Mouse (Mus musculus): Measurements from ENCODE around the gene Atp2b2. TPM values are rescaled to one million over a fixed set of nuclear protein-coding genes. Genes with fewer than 3 reads are reported as not detected.

The Atp2b2 gene
- polyA plus RNA-seq, 1 experiment from 2014 or later: 0.25 TPM

DNA sequence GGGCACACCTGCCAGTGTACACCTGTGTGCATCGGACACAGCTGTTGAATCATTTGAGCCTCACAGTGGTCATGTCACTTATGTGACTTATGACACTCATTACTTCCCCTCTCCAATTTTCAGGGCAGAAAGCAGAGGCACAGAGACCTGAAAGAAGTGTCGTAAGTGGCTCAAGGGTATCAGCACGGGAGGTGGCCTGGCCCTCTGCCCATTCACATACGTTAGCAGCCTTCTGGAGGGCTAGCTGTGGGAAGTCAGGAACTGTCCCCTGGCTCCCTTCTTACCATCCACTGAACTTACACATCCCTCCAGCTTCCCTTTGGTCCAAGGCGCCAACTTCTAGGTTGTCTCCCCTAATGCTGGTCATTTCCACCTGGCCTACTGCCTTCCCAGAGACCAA is 132.6 kb downstream of the Atp2b2 start:
- 75% methylated on average over 5 of the region's 5 CpGs for WGBS
- Histone ChIP-seq H3K9ac (no peak overlapping the region), H3K36me3 (no peaks in the 10 kb centered on the region), H3K9me3 (no peaks in the 10 kb centered on the region), H3K4me2 (no peak overlapping the region), H3K4me1 (no peaks in the 10 kb centered on the region), H3K27me3 (no peaks in the 10 kb centered on the region), H3K27ac (no peak overlapping the region), H3K4me3 (no peak overlapping the region)
- ATAC-seq (ENCODE audit: insufficient number of reproducible peaks, insufficient read depth, low FRiP score, low TSS enrichment, low read depth): no peak

DNA sequence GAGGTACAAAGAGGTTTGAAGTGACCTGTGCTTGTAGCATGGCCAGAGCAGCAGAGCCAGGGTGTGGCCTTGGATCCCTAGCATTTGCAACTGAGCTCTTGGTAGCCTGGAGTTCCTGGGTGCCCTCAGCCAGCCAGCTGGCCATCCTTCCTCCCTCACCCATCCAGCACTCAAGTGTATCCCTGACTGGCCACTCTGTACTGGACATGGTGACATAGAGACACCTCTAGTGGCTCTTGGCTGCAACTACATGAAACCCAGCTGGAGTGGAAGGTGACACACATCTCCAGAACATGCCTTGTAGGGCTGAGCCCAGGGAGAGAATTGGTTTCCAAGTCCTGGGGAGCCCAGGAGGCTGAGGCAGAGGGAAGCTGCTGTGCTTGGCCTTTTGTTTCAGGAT is 134.3 kb downstream of the Atp2b2 start:
- H3K9me3 ChIP-seq: no peaks in the 10 kb centered on the region

DNA sequence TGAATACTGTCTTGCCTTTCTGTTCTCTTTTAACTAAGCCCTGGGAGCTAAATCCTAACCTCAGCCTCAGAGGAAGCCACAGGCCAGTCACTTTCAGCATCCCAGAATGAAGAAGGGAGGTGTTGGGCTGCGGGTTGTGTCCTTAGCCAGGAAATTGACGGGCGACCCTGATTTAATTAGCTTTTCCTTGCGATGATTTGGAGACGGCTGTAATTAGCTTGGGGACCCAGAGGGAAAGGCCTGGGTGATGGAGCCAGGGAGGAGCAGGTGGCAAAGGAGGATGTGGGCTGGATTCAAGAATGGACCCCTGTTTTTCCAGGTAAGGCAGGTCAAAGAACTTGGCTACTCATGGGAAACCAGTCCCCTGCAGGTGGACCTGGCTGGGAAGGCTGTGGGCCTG is 138.0 kb downstream of the Atp2b2 start:
- no peak overlapping the region for H3K9ac ChIP-seq
- WGBS: 60% methylated on average over 5 of the region's 5 CpGs

More for the DNA sequence above, 134.3 kb downstream of the Atp2b2 start:
- Histone ChIP-seq H3K4me1 (no peaks in the 10 kb centered on the region), H3K27me3 (no peaks in the 10 kb centered on the region), H3K27ac (no peak overlapping the region), H3K4me3 (no peak overlapping the region), H3K9ac (no peak overlapping the region), H3K36me3 (no peaks in the 10 kb centered on the region), H3K4me2 (no peak overlapping the region)
- ATAC-seq (ENCODE audit: insufficient number of reproducible peaks, insufficient read depth, low FRiP score, low TSS enrichment, low read depth): no peak

DNA sequence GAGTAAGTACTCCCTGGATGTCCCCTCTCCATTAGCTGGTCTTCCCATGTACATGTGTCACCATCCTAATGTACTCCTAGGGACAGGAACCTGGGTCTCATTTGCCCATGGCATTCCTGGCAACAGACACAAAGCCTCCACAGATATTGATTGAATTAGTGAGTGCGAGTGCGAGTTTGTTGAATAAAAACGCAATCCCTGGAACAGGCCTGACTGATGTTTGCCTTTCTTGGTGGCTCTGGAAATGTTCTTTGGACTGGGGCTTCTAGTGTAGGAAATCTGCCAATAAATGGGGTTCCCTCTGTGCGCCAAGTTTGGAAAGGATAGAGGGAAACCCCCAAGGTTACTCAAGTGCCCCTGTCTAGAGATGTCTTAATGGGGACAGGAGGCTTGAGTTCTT is 146.4 kb downstream of the Atp2b2 start:
- H3K36me3 ChIP-seq: no peaks in the 10 kb centered on the region
- 88% methylated on average over 4 of the region's 4 CpGs for WGBS

More for the DNA sequence above, 138.0 kb downstream of the Atp2b2 start:
- Histone ChIP-seq H3K27me3 (0 out of 2 replicates have a peak, but pooled peaks cover 3% of the 10 kb centered on the region), H3K4me1 (no peaks in the 10 kb centered on the region), H3K4me2 (no peak overlapping the region), H3K9me3 (no peaks in the 10 kb centered on the region), H3K36me3 (no peaks in the 10 kb centered on the region), H3K27ac (no peak overlapping the region), H3K4me3 (no peak overlapping the region)
- ATAC-seq (ENCODE audit: insufficient number of reproducible peaks, insufficient read depth, low FRiP score, low TSS enrichment, low read depth): no peak

DNA sequence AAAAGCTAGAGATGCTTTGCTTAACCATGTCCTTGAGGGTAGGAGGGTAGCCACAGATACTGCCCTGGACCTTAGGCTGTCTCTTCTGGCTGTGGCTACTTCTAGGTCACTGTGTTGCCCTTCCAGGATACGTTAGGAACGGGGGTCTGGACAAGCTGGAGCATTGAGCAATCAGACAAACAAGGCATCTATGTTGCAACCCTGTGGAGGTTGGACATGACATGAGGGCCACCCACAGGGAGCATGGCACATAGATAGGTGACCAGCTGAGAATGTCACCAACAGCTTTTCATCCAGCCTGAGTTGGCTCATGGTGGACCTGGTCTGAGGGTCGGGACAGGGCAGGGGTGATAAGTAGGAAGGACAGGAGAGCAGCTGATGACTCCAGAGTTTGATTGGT is 148.4 kb downstream of the Atp2b2 start:
- Histone ChIP-seq H3K4me2 (no peak overlapping the region), H3K4me3 (no peak overlapping the region), H3K9me3 (no peaks in the 10 kb centered on the region), H3K36me3 (no peaks in the 10 kb centered on the region), H3K9ac (no peak overlapping the region), H3K27ac (no peak overlapping the region), H3K27me3 (peaks cover 49% of the 10 kb centered on the region), H3K4me1 (peaks cover 12% of the 10 kb centered on the region)
- no peak for ATAC-seq (ENCODE audit: insufficient number of reproducible peaks, insufficient read depth, low FRiP score, low TSS enrichment, low read depth)
- 76% methylated on average over 3 of the region's 3 CpGs for WGBS

More for the DNA sequence above, 146.4 kb downstream of the Atp2b2 start:
- peaks cover 6% of the 10 kb centered on the region for H3K4me1 ChIP-seq
- H3K27me3 ChIP-seq: peaks cover 29% of the 10 kb centered on the region
- ATAC-seq (ENCODE audit: insufficient number of reproducible peaks, insufficient read depth, low FRiP score, low TSS enrichment, low read depth): no peak
- no peak overlapping the region for H3K9ac ChIP-seq
- H3K9me3 ChIP-seq: no peaks in the 10 kb centered on the region
- H3K4me3 ChIP-seq: no peak overlapping the region
- H3K27ac ChIP-seq: no peak overlapping the region
- no peak overlapping the region for H3K4me2 ChIP-seq

DNA sequence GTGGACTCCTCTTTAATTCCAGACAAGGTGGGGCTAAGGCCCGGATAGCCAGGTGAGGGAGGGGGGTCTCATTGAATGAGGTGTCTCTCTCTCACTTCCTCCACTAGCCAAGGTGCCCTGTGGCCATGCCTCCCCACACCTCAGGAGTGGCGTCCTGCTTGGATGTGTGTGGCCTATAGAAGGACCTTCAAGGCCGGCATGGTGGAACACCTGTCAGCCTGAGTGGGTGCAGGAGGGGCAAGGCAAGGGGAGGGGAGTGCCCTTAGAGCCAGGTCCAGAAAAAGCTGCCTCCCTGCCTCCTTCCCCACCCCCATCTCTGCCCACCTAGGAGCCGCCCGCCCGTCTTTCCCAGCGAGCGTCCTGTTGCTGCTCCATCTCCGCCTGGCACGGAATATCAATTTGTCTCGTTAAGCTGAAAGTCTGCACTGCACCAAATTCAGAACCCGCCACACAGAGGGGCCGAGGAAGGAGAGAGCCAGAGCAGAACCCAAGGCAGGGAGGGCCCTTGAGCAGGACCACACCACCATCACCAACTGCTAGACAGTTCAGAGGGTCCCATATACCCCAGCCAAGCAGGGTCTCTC is 150.2 kb downstream of the Atp2b2 start:
- Histone ChIP-seq H3K9me3 (no peaks in the 10 kb centered on the region), H3K27ac (no peak overlapping the region), H3K4me3 (no peak overlapping the region), H3K9ac (no peak overlapping the region), H3K36me3 (no peaks in the 10 kb centered on the region), H3K27me3 (peaks cover 63% of the 10 kb centered on the region), H3K4me2 (no peak overlapping the region), H3K4me1 (peaks cover 12% of the 10 kb centered on the region)
- no peak for ATAC-seq (ENCODE audit: insufficient number of reproducible peaks, insufficient read depth, low FRiP score, low TSS enrichment, low read depth)
- 50% methylated on average over 13 of the region's 13 CpGs for WGBS

DNA sequence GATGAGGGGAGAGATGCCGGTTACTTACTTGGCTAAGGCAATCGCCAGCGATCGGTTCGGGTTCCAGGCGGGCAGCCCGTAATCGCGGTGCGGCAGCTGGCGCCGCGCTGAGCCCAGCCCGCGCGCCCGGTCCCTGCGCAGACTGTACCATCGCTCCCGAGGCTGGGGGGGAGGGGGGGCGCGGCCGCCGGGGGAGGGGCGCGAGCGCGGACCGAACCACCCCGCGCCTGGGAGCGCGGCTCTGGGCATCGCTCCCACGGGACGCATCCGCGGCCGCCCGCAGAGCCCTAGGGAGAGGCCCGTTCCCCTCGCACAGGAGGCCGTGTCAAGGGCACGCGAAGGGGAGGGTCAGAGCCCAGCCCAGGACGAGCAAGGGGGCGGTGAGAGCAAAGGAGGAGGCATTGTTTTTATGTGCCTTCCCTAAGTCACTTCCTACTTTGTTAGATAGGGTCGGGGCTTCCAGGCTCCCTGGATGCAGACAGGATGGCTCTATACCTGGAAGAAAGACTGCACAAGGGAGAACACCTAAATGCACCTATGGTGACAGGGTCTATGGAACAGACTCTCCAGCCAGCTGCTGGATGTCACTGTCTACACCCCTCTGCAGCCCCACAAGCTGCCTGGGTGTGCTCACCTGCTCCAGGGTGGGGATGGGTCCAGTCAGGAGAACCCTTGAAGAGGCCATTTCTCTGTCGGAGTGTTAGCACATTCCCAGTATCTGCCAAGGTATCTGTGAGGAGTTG is 151.0 kb downstream of the Atp2b2 start:
- Histone ChIP-seq H3K4me1 (peaks cover 12% of the 10 kb centered on the region), H3K4me3 (peak overlapping the region; percentile 44), H3K4me2 (peak overlapping the region; percentile 78), H3K9ac (peak overlapping the region; percentile 52; the same call in 1 of the 2 replicates), H3K9me3 (no peaks in the 10 kb centered on the region), H3K27ac (no peak overlapping the region), H3K36me3 (no peaks in the 10 kb centered on the region), H3K27me3 (peaks cover 63% of the 10 kb centered on the region)
- WGBS: under 1% methylated on average over 37 of the region's 49 CpGs
- ATAC-seq (ENCODE audit: insufficient number of reproducible peaks, insufficient read depth, low FRiP score, low TSS enrichment, low read depth): 0 out of 2 replicates have a peak, but pooled peaks have one; percentile 23

DNA sequence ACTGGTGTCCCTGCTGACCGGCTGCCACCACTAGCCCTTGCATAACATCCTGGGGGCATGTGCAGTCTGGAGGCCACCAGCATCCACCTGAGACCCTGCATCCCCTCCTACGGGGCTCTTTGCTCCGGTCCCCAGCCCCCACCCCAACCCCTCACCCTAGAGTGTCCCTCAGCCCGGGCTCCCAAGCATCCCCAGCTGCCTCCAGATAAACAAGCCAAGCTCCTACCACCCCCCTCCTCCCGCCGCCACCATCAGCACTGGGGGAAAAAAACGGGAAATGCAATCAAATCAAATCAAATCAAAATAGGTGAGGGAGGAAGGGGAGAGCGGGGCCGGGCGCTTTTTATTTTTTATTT is 151.6 kb downstream of the Atp2b2 start:
- Histone ChIP-seq H3K27me3 (peaks cover 63% of the 10 kb centered on the region), H3K9ac (peak overlapping the region; percentile 52; the same call in 1 of the 2 replicates), H3K27ac (no peak overlapping the region), H3K9me3 (no peaks in the 10 kb centered on the region), H3K4me3 (peak overlapping the region; percentile 44), H3K4me2 (peak overlapping the region; percentile 78), H3K36me3 (no peaks in the 10 kb centered on the region), H3K4me1 (peaks cover 12% of the 10 kb centered on the region)
- WGBS: under 1% methylated on average over 10 of the region's 10 CpGs
- no peak for ATAC-seq (ENCODE audit: insufficient number of reproducible peaks, insufficient read depth, low FRiP score, low TSS enrichment, low read depth)

DNA sequence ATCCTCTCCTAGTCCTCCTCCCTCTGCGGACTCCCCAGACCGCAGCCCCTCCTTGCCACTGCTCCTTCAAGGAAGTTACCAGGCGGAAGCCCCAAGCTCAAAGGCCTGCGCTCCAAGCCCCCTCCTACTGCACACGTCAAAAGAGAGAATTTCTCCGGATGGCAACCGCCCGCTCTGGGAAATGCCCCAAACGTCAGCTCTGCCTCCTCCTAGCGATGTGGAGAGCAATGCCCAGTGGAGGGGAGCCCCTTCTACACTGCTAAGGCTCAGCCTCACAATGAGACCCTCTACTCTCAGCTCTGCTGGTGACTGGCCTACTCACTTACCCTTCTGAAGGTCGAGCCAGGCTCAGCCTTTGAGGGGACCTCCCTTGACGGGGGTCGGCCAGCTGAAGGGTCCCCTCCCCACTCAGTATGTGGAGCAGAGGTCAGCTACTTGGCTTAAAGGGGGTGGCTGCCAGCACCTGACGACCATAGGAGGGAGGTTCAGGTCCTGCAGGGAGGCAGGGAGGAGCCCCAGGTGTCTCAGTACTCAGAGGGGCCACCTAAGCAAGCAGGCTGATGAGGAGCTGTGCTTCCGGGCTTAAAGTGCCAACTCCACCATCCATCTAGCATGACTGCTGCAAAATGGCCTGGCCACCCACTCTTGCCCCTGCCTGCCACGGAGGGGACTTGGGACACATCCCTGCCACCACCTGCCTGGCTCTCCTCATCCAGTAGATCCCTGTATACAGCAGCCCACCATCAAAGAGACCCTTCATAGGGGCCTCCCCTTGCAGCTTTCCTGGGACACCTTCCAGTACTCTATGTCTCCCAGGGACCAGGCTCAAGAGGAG is 152.2 kb downstream of the Atp2b2 start:
- Histone ChIP-seq H3K4me2 (peak overlapping the region; percentile 78), H3K36me3 (no peaks in the 10 kb centered on the region), H3K4me3 (peak overlapping the region; percentile 44), H3K27ac (no peak overlapping the region), H3K9me3 (no peaks in the 10 kb centered on the region), H3K27me3 (peaks cover 63% of the 10 kb centered on the region), H3K4me1 (peaks cover 12% of the 10 kb centered on the region), H3K9ac (no peak overlapping the region)
- no peak for ATAC-seq (ENCODE audit: insufficient number of reproducible peaks, insufficient read depth, low FRiP score, low TSS enrichment, low read depth)
- WGBS: 16% methylated on average over 16 of the region's 16 CpGs

DNA sequence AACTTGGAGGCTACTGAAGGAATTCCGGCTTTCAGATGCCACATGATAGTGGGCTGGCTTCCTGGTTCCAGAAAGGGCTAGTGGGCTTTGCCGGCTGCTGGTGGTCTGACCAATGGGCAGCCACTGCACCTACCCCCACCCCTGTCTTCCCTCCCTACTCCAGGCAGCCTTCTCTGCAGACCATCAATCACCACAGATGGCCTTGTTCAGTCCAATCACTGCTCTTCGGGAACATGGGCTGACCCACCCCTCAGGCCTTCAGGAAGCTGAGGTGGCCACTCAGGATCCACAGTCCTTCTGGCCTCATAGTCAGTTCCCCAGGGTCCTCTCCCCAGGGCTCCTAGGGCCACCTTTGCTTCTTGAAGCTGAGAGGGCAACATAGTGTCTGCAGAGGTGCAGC is 153.2 kb downstream of the Atp2b2 start:
- 51% methylated on average over 3 of the region's 3 CpGs for WGBS
- H3K9ac ChIP-seq: no peak overlapping the region
- no peak for ATAC-seq (ENCODE audit: insufficient number of reproducible peaks, insufficient read depth, low FRiP score, low TSS enrichment, low read depth)
- H3K4me1 ChIP-seq: peaks cover 12% of the 10 kb centered on the region
- no peaks in the 10 kb centered on the region for H3K9me3 ChIP-seq
- H3K36me3 ChIP-seq: no peaks in the 10 kb centered on the region
- H3K27me3 ChIP-seq: peaks cover 63% of the 10 kb centered on the region
- H3K4me3 ChIP-seq: no peak overlapping the region
- H3K27ac ChIP-seq: no peak overlapping the region
- H3K4me2 ChIP-seq: no peak overlapping the region

DNA sequence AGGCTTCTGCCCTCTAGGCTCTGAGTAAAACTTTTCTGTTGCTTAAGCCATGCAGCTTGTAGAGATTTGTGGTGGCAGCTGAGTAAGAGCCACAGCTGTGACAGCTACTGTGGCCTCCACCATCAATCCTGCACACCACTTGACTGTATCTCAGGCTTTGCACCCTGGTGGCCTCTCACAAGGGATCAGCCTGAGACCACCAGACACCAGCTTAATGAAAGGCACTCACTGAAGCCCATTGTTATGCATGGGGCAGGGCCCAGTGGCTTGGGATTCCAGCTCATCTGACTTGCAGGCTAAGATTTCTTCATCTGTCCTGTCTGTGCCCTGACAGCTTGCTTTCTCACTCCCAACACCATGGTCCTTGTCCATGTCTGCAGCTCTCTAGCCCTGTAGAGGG is 155.5 kb downstream of the Atp2b2 start:
- peaks cover 43% of the 10 kb centered on the region for H3K27me3 ChIP-seq
- no peaks in the 10 kb centered on the region for H3K9me3 ChIP-seq
- H3K4me1 ChIP-seq: peaks cover 12% of the 10 kb centered on the region
- no peak overlapping the region for H3K4me2 ChIP-seq
- ATAC-seq (ENCODE audit: insufficient number of reproducible peaks, insufficient read depth, low FRiP score, low TSS enrichment, low read depth): no peak
- H3K27ac ChIP-seq: no peak overlapping the region
- H3K36me3 ChIP-seq: no peaks in the 10 kb centered on the region
- H3K4me3 ChIP-seq: no peak overlapping the region
- no peak overlapping the region for H3K9ac ChIP-seq
